Mouse (Mus musculus): Measurements from ENCODE around the gene Gbp9.
"Not testable (repeated sequence)": the region's sequence is repeated elsewhere in the genome, so short reads cannot be mapped to it uniquely, and the experiment has no call there.

The Gbp9 gene

GRCm38 (mm10) chr5:105055279-105055678, 84.1 kb downstream of the Gbp9 start:
- no peak for DNase-seq

GRCm38 (mm10) chr5:105053471-105054169, 85.7 kb downstream of the Gbp9 start:
- not testable (repeated sequence) for DNase-seq

DNA sequence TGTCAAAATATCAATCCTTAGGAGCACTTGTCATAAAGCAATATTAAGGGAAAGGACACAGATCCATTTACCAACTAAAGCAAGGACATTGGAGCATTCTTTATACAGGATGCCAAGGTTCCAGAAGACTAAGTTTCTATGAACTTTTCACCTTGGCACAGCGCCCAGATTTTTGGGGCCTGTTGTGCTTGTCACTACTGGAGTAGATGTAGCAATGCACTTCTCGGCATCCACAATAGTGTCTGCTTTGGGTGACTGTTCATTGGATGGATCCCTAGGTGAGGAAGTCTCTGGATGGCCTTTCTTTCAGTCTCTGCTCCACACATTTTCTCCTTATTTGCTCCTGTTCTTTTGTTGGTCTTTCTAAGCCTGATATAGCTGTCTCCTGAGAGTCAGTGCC, 107.0 kb downstream of the Gbp9 start:
- DNase-seq, result peak; percentile 59

Data from kidney, postnatal 10 days (tissue).